Mouse (Mus musculus) liver, embryonic 11.5 days (tissue): ENCODE data around the gene Lmx1b. TPM values are rescaled to one million over a fixed set of nuclear protein-coding genes. Genes with fewer than 3 reads are reported as not detected.

ENCODE experiments used
- ATAC-seq: fragments of 200-750 bp; cut with Nextera tagmentation; replicated peaks from 2 replicates; pipeline ENCODE4 v1.8.0; 2017; ENCODE audit warnings: moderate number of reproducible peaks, mild to moderate bottlenecking, moderate TSS enrichment, moderate library complexity; ENCODE audit not compliant: low FRiP score
- DNase-seq: peaks from one replicate; pipeline ENCODE4 v3.0.0-alpha.2; 2017; ENCODE audit warnings: low spot score
- H3K27ac ChIP-seq: fragments of 300-500 bp; sonication (generic); 2 replicates; pipeline ENCODE4 v1.5.1; 2014; ENCODE audit warnings: mild to moderate bottlenecking, low read depth, low read length, control low read depth
- H3K27me3 ChIP-seq: fragments of 300-500 bp; sonication (generic); replicated peaks from 2 replicates; pipeline ENCODE4 v1.6.1; 2014; ENCODE audit warnings: low read length, mixed read lengths; ENCODE audit not compliant: control insufficient read depth, insufficient read depth
- H3K36me3 ChIP-seq: fragments of 300-500 bp; sonication (generic); 2 replicates; pipeline ENCODE4 v1.6.1; 2014; ENCODE audit warnings: mild to moderate bottlenecking, low read length, moderate library complexity, mixed read lengths; ENCODE audit not compliant: control insufficient read depth, insufficient read depth
- H3K4me1 ChIP-seq: fragments of 300-500 bp; sonication (generic); replicated peaks from 2 replicates; pipeline ENCODE4 v1.6.1; 2014; ENCODE audit warnings: low read length, mixed read lengths; ENCODE audit not compliant: control insufficient read depth, insufficient read depth
- H3K4me2 ChIP-seq: fragments of 300-500 bp; sonication (generic); 2 replicates; pipeline ENCODE4 v1.6.1; 2014; ENCODE audit warnings: mild to moderate bottlenecking, control low read depth, moderate library complexity
- H3K4me3 ChIP-seq: fragments of 300-500 bp; sonication (generic); 2 replicates; pipeline ENCODE4 v1.5.1; 2014; ENCODE audit warnings: low read depth, low read length, control low read depth
- H3K9ac ChIP-seq: fragments of 300-500 bp; sonication (generic); 2 replicates; pipeline ENCODE4 v1.6.1; 2014; ENCODE audit warnings: low read depth, low read length, control low read depth
- H3K9me3 ChIP-seq: fragments of 300-500 bp; sonication (generic); 2 replicates; pipeline ENCODE4 v1.6.1; 2016; ENCODE audit warnings: low read length, inconsistent platforms, mixed read lengths; ENCODE audit not compliant: control insufficient read depth
- WGBS: fragments of 180-500 bp; shearing (Covaris S2); extraction: QIAGEN DNeasy Blood & Tissue Kit; methylation state at CpG from one replicate; pipeline ENCODE4 v1.1.7; 2014; 5-methylcytosine and 5-hydroxymethylcytosine counted together
- polyA plus RNA-seq: library from polyadenylated mRNA; unstranded; fragments of >200 nt; fragmentation: Nextera tagmentation; extraction: Ambion mirVana; gene quantifications from 2 replicates; pipeline ENCODE4 v1.2.1, GENCODE M21; 2014

The Lmx1b gene
- polyA plus RNA-seq, 1 experiment from 2014 or later, result 0.14 TPM

GRCm38 (mm10) chr2:33546051-33546450 lies 94.3 kb downstream of the Lmx1b start:
- ATAC-seq (no peak), DNase-seq (no peak)
- no peak overlapping the region for H3K9ac ChIP-seq
- no peaks in the 10 kb centered on the region for H3K9me3 ChIP-seq
- H3K4me3 ChIP-seq, result no peak overlapping the region
- H3K4me2 ChIP-seq, result no peak overlapping the region
- H3K27me3 ChIP-seq, result peaks cover 45% of the 10 kb centered on the region
- WGBS, result 78% methylated on average over 5 of the region's 5 CpGs
- H3K27ac ChIP-seq, result no peak overlapping the region
- peaks cover 3% of the 10 kb centered on the region; the same call in 1 of the 2 replicates for H3K4me1 ChIP-seq
- H3K36me3 ChIP-seq, result no peaks in the 10 kb centered on the region

GRCm38 (mm10) chr2:33544781-33545566 lies 95.3 kb downstream of the Lmx1b start:
- peak overlapping the region; percentile 41 for H3K4me3 ChIP-seq
- WGBS, result 21% methylated on average over 16 of the region's 16 CpGs
- ATAC-seq (no peak), DNase-seq (no peak)
- H3K4me1 ChIP-seq, result peaks cover 3% of the 10 kb centered on the region; the same call in 1 of the 2 replicates
- no peaks in the 10 kb centered on the region for H3K9me3 ChIP-seq
- H3K27me3 ChIP-seq, result peaks cover 50% of the 10 kb centered on the region
- no peaks in the 10 kb centered on the region for H3K36me3 ChIP-seq
- H3K27ac ChIP-seq, result no peak overlapping the region
- H3K9ac ChIP-seq, result no peak overlapping the region
- peak overlapping the region; percentile 63 for H3K4me2 ChIP-seq

GRCm38 (mm10) chr2:33544203-33544762 lies 96.0 kb downstream of the Lmx1b start:
- H3K27ac ChIP-seq, result no peak overlapping the region
- peak overlapping the region; percentile 63 for H3K4me2 ChIP-seq
- DNase-seq, result no peak
- peak overlapping the region; percentile 41 for H3K4me3 ChIP-seq
- no peak for ATAC-seq
- no peak overlapping the region for H3K9ac ChIP-seq
- peaks cover 52% of the 10 kb centered on the region for H3K27me3 ChIP-seq
- H3K9me3 ChIP-seq, result no peaks in the 10 kb centered on the region
- no peaks in the 10 kb centered on the region for H3K36me3 ChIP-seq
- peaks cover 3% of the 10 kb centered on the region; the same call in 1 of the 2 replicates for H3K4me1 ChIP-seq
- 2% methylated on average over 42 of the region's 43 CpGs for whole genome bisulfite sequencing

GRCm38 (mm10) chr2:33543429-33544202 lies 96.7 kb downstream of the Lmx1b start:
- Histone ChIP-seq H3K9ac (no peak overlapping the region), H3K27ac (no peak overlapping the region), H3K36me3 (no peaks in the 10 kb centered on the region), H3K4me1 (peaks cover 3% of the 10 kb centered on the region; the same call in 1 of the 2 replicates), H3K9me3 (no peaks in the 10 kb centered on the region), H3K4me3 (peak overlapping the region; percentile 41), H3K4me2 (peak overlapping the region; percentile 63), H3K27me3 (peaks cover 52% of the 10 kb centered on the region)
- WGBS, result 2% methylated on average over 38 of the region's 38 CpGs
- peak; percentile 46 for DNase-seq
- no peak for ATAC-seq

GRCm38 (mm10) chr2:33542696-33543428 lies 97.4 kb downstream of the Lmx1b start:
- Histone ChIP-seq H3K27ac (no peak overlapping the region), H3K27me3 (peaks cover 52% of the 10 kb centered on the region), H3K36me3 (no peaks in the 10 kb centered on the region), H3K4me3 (no peak overlapping the region), H3K4me2 (no peak overlapping the region), H3K9me3 (no peaks in the 10 kb centered on the region), H3K9ac (no peak overlapping the region), H3K4me1 (peaks cover 3% of the 10 kb centered on the region; the same call in 1 of the 2 replicates)
- DNase-seq (no peak), ATAC-seq (no peak)
- WGBS, result 7% methylated on average over 11 of the region's 11 CpGs

GRCm38 (mm10) chr2:33525274-33526055 lies 114.8 kb downstream of the Lmx1b start:
- H3K36me3 ChIP-seq, result no peaks in the 10 kb centered on the region
- H3K4me3 ChIP-seq, result no peak overlapping the region
- WGBS, result 71% methylated on average over 5 of the region's 5 CpGs
- no peaks in the 10 kb centered on the region for H3K4me1 ChIP-seq
- H3K27ac ChIP-seq, result no peak overlapping the region
- no peaks in the 10 kb centered on the region for H3K9me3 ChIP-seq
- H3K27me3 ChIP-seq, result no peaks in the 10 kb centered on the region; the same call in 1 of the 2 replicates
- no peak overlapping the region for H3K4me2 ChIP-seq
- no peak for DNase-seq
- H3K9ac ChIP-seq, result no peak overlapping the region
- no peak for ATAC-seq

GRCm38 (mm10) chr2:33515856-33516255 lies 124.5 kb downstream of the Lmx1b start:
- Histone ChIP-seq H3K4me2 (no peak overlapping the region), H3K9me3 (no peaks in the 10 kb centered on the region), H3K27me3 (no peaks in the 10 kb centered on the region), H3K4me1 (no peaks in the 10 kb centered on the region), H3K27ac (no peak overlapping the region), H3K9ac (no peak overlapping the region), H3K36me3 (no peaks in the 10 kb centered on the region), H3K4me3 (no peak overlapping the region)
- DNase-seq, result no peak
- ATAC-seq, result no peak
- 69% methylated on average over 19 of the region's 19 CpGs for WGBS

GRCm38 (mm10) chr2:33515431-33515830 lies 124.9 kb downstream of the Lmx1b start:
- WGBS, result 81% methylated on average over 8 of the region's 8 CpGs
- Histone ChIP-seq H3K9ac (no peak overlapping the region), H3K36me3 (no peaks in the 10 kb centered on the region), H3K4me2 (no peak overlapping the region), H3K4me1 (no peaks in the 10 kb centered on the region), H3K27ac (no peak overlapping the region), H3K27me3 (no peaks in the 10 kb centered on the region), H3K4me3 (no peak overlapping the region), H3K9me3 (no peaks in the 10 kb centered on the region)
- DNase-seq (no peak), ATAC-seq (no peak)
